Mouse (Mus musculus) cerebellum, postnatal 14 days (tissue): ENCODE measurements around the gene Rabep2.
"Not testable (repeated sequence)": the region's sequence is repeated elsewhere in the genome, so short reads cannot be mapped to it uniquely, and the experiment has no call there.

Source experiments
- DNase-seq, 2 experiments: peaks; one replicate each; pipeline ENCODE4 v3.0.0; 2021; ENCODE audit warnings: mixed read lengths in 2 of 2

Rabep2 gene

DNA sequence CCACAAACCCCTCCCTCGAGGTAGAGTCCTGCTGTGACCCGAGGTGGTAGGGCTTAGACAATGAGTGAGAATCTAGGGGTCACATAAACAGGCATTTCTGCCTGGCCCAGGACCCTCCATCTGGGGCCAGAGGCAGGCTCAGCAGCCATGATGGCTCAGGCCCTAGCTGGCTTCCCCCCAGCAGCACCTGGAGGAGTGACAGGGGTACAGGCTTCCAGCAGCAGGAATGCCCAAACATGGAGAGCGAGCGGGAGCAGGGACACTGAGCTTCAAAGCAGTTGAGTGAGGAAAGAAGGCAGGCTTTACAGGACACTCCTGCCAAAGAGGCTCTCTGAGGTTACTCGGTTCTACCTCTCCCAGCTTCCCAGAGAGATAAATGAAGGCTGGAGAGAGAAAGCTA, 36.3 kb downstream of the Rabep2 start:
- peak in 1 of 2 experiments; percentile 21 for DNase-seq

DNA sequence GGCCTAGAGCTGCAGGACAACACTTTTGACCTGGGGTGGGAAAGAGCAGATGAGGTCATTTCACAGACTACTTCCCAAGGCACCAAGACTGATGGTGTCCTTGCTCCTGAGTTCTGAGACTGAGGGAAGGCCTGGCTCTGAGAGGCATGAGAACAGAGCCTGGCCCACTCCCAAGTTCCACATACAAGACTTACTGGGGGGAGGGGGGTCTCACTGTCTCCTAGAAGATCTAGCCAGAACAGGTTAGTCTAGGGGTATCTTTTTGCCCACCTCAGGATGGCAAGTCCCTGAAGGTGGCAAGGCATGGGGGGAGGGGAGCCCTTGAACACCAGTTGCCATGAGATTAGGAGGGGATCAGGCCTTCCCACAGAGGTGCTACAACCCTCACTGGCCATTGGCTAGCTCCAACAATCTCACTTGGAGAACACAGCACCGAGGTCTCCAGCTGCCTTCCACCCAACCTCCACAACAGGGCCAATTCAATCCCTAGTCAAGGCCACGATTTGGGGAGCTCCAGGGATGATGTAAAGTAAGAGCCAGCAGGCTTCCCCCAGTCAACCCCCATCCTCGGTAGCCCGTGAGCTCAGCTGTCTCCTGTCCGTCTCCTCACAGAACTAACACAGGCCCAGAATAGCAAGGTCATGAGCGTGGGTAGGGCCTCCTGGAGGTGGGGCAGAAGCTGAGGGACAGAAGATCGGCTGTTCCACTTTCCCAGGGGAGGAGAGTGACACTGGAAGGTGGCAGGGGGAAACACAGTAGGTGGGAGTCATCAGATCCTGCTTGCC, 36.9 kb downstream of the Rabep2 start:
- no peak for DNase-seq

DNA sequence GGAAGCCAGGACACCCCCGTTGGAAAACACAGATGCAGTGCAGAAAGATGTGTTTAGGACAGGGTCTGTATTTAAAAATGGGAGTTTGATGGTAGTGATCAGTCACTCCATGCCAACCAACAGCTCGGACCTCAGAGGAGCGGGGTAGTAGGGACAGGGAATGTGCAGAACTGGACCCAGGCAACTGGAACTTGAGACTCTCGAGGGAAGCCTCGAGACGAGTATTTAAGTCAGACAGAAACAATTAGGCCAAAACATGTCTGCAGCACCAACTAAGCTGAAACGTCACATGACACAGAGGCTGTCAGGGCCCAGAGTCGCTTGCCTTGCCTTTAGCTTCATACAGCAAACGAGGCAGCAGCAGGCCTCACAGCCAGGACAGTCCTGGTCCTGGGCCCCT, 37.6 kb downstream of the Rabep2 start:
- no peak for DNase-seq

DNA sequence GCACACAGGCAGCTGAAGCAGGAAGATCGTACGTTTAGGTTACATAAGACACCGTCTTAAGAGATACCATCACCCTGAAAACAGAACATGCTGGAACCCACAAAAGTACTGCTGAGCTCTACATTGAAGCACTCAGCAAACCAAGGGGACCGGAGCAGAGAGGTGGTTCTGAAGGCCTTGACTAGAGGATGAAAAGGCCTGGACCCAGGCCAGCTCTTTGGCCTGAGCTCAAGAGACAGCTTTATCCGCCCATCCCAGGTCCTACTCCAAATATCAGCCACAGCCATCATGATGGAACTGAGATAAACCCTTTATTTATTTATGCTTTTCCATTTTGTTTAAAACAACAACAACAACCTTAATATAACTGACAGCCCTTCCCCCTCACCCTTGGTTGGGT, 38.1 kb downstream of the Rabep2 start:
- DNase-seq = peak in 1 of 2 experiments; percentile 33

GRCm38 (mm10) chr7:126467271-126467670, 38.7 kb downstream of the Rabep2 start:
- DNase-seq = peak; percentile 40 to 67

DNA sequence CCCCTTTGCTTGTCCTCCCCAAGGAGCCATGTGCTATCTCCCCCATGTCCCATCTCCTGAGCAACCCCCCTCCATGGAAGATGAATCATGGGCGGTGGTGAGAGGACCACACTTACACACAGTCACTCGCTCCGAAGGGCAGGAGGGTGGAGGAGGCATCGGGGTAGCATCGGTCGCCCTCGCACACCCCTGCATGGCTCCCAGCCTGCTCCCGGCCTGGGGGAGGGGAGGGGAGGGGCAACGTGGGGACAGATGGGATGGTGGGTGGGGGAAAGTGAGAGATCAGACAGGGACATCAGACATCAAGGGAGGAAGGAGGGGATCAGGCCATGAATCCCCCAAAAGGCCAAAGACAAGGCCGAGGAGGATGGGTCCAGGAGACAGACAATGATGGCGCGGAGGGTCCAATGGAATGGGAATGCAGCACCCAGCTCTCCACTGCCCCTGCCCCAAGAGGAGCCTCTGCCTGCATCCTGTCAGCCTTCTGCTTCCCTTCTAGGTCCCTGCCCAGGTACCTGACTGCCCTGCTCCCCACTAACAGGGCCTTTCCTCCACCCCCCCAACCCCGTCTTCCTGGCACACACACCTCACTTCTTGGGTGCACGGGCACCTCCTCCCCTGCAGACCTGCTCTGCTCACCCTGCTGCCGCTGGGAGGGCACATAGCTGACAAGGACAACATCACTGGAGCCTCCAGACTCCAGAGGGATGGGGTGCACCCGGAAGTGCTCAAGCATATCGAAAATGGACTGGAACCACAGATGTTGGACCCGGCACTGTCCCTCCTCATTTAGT, 39.5 kb downstream of the Rabep2 start:
- no peak for DNase-seq

- DNase-seq = no peak
Observed at GRCm38 (mm10) chr7:126470077-126470476, 41.5 kb downstream of the Rabep2 start.

DNA sequence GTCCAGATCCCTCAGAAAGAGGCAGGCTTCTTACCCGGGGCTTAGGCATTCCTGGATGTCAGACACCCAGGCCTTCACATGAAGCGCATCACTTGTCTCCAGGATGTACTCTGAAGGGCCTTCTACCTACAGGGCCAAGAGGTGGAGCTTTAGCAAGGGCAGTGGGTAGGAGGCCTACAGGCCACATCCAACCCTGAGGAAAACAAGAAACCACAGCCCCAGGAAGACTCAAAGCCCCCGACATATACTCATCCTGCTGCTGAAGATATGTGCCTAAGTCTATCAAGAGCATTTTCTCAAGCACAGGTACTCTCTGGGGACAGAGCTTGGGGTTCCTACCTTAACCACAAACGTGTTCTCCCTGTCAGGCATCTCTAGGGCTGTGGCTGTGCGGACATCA, 42.8 kb downstream of the Rabep2 start:
- DNase-seq = no peak

- DNase-seq = no peak
Observed at GRCm38 (mm10) chr7:126471853-126472252, 43.3 kb downstream of the Rabep2 start.

- DNase-seq = no peak
Observed at GRCm38 (mm10) chr7:126472306-126472705, 43.7 kb downstream of the Rabep2 start.

GRCm38 (mm10) chr7:126472713-126473112, 44.2 kb downstream of the Rabep2 start:
- no peak for DNase-seq

DNA sequence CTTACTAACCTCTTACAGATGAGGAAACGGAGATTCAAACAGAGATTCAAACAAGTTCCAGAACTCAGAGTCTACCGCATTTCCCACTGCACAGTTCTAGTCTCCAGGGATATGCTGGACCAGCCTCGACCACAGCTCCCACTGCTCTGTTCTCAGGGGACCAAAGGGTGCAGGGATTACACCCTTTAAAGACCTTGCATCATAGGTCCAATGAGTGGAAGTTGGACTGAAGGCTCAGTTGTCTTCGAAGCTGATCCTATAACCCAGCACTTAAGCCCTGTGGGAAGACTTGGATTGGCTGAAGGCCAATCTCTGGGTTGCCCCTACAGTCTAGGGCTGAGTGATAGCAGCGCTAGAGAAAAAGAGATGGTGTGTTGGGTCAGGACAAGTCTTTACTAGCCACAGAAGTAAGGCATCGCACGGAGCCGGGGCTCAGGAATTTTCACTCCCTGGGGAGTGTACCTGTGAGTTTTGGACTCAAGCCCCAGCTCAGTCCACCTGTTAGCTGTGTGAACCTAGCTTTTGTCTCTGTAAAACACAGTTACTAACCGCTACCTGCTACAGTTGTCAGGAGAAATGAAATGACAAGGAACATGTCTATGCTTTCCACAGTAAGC, 45.0 kb downstream of the Rabep2 start:
- DNase-seq = no peak

- DNase-seq = no peak
Observed at GRCm38 (mm10) chr7:126474486-126474955, 46.0 kb downstream of the Rabep2 start.

- peak; percentile 93 for DNase-seq
Observed at GRCm38 (mm10) chr7:126474993-126475581, 46.5 kb downstream of the Rabep2 start, which contains the start of gene Sh2b1. Gene Sh2b1, minus strand, starts transcription at chr7:126475424.

DNA sequence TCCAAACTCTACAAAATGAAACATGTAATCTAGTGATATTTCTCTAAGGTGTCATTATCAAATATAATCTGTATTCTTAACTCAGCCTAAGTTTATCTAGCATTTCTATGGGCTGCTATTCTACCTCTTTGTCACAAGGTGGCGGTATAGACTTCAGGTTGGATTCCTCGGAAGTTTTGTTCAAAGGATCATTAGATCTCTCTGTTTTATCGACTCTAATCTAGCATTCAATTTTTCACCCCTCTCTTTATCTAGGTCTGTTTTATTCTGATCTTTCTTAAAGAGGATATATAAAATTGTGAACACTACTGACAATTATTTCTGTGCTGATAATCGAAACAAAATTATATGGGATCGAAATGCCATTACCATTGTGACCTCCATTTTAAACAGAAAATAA, 53.1 kb downstream of the Rabep2 start:
- DNase-seq = no peak

- DNase-seq = peak; percentile 79 to 83
Observed at GRCm38 (mm10) chr7:126482392-126482871, 53.9 kb downstream of the Rabep2 start.

GRCm38 (mm10) chr7:126487052-126487483, 58.5 kb downstream of the Rabep2 start, which contains the start of gene Tufm:
Gene Tufm, plus strand, starts transcription at chr7:126487361.
- peak; percentile 95 for DNase-seq

GRCm38 (mm10) chr7:126487617-126488385, 59.2 kb downstream of the Rabep2 start:
- not testable (repeated sequence) for DNase-seq

DNA sequence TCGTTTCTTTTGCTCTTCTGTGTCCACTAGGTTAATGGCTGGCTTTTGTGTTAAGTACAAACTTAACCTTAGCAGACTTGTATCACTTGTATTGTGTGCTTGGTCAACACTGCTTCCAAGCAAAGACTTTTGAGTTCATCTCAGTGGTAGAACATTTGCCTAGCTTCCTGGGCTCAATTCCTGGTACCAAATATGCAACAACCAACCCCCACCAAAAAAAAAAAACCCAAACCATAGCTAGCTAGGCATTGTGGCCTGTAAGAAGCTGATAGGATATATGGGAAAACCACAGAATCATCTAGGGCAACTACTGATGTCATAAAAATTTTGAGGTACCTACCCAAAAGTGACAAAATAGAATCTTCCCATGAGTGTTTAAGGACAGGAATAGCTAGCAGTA, 62.4 kb downstream of the Rabep2 start:
- DNase-seq = no peak

DNA sequence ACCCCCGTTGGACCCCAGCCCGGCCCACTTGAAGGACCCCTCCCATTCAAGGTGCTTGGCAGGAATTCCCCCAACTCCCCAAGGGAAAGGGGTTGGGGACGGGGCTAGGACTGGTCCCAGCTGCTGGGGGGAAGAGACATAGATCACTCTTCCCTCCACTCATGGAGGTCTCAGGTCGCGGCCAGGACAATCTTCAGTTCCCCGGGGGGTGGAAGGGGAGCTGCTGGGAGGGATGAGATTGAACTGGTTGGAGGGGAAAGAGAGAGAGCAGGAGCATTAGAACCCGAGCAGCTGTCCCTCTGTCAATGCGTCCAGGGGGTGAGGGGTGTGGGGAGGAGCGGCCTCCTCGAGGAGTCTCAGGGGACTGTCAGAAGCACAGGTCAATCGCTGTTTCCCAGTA, 63.4 kb downstream of the Rabep2 start:
- DNase-seq = peak in 1 of 2 experiments; percentile 41

DNA sequence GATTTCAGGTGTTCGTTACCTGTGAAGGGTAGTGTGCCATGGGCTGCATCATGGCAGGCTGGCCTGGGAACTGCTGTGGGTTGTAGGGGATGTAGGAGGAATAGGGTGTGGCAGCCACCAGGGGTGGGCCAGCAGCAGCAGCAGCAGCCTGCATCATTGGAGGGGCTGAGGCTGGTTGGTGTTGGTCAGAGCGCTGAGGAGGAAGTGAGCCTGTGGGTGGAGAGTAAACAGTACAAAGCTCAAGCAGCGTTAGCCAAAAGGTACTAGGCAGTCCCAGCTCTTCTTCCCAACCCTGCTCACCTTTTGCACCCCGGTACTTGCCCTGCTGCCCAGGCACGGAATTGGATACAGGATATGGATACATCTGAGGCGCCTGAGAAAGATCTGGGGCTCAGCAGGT, 65.6 kb downstream of the Rabep2 start:
- no peak for DNase-seq

GRCm38 (mm10) chr7:126496475-126496874, 67.9 kb downstream of the Rabep2 start:
- no peak for DNase-seq
